Mouse (Mus musculus) G1E (cell line): Measurements from ENCODE around the gene Mterf1a. TPM values are rescaled to one million over a fixed set of nuclear protein-coding genes. Genes with fewer than 3 reads are reported as not detected.

ENCODE experiments used
- ATAC-seq: 2 replicates; pipeline ENCODE4 v1.8.0; 2016; ENCODE audit warnings: mild to moderate bottlenecking; ENCODE audit not compliant: insufficient number of reproducible peaks, poor library complexity, low FRiP score, severe bottlenecking; ENCODE audit errors: extremely low read depth
- DNase-seq: peaks from one replicate; pipeline ENCODE4 v3.0.0; 2012; ENCODE audit warnings: low spot score
- H3K27me3 ChIP-seq: 2 replicates; pipeline ENCODE4 v1.6.1; 2012; ENCODE audit warnings: mild to moderate bottlenecking, low read length, inconsistent platforms; ENCODE audit not compliant: insufficient read depth
- H3K36me3 ChIP-seq: replicated peaks from 2 replicates; pipeline ENCODE3; 2012; ENCODE audit warnings: mild to moderate bottlenecking, inconsistent platforms
- H3K4me1 ChIP-seq: 2 replicates; pipeline ENCODE4 v1.6.1; 2012; ENCODE audit warnings: low read depth, low read length, inconsistent platforms, mixed read lengths; ENCODE audit not compliant: insufficient read depth
- H3K4me3 ChIP-seq: 2 replicates; pipeline ENCODE4 v1.5.1; 2012; ENCODE audit warnings: low read depth, mild to moderate bottlenecking, inconsistent platforms, low read length, moderate library complexity, mixed read lengths
- H3K9me3 ChIP-seq: replicated peaks from 2 replicates; pipeline ENCODE4 v1.6.1; 2012; ENCODE audit warnings: inconsistent platforms
- CTCF ChIP-seq: IDR thresholded peaks from 2 replicates; pipeline ENCODE4 v1.5.1; 2012; ENCODE audit warnings: low read depth, low read length, inconsistent platforms, mixed read lengths
- GATA1 ChIP-seq: IDR thresholded peaks from 2 replicates; pipeline ENCODE4 v1.6.1; 2012; ENCODE audit warnings: borderline replicate concordance, low read length, inconsistent platforms, mixed read lengths
- GATA2 ChIP-seq: IDR thresholded peaks from 2 replicates; pipeline ENCODE4 v1.6.1; 2012; ENCODE audit warnings: low read depth, low read length, inconsistent platforms, borderline replicate concordance
- POLR2AphosphoS5 ChIP-seq: IDR thresholded peaks from 2 replicates; pipeline ENCODE4 v1.6.1; 2012; ENCODE audit warnings: low read depth, low read length, inconsistent platforms; ENCODE audit not compliant: insufficient replicate concordance
- TAL1 ChIP-seq: conservative IDR thresholded peaks from 2 replicates; pipeline ENCODE4 v1.6.1; 2012; ENCODE audit warnings: low read depth, low read length, inconsistent platforms, mixed read lengths
- polyA plus RNA-seq: library from polyadenylated mRNA; stranded (reverse); fragments of >175 nt; gene quantifications from 2 replicates; pipeline ENCODE4 v1.2.3, GENCODE M21; 2012
- total RNA-seq, 2 experiments: library from RNA; stranded (forward) in 1 of 2; stranded (reverse) in 1 of 2; fragments of 200-1000 nt in 1 of 2; fragments of >200 nt in 1 of 2; fragmentation: Nextera tagmentation in 1 of 2; gene quantifications; 2 replicates each; pipeline ENCODE4 v1.2.3; 2014 to 2017

Mterf1a gene
- total and polyA plus RNA-seq, 3 experiments, result 0.92 to 42.3 (median 18.8) TPM

DNA sequence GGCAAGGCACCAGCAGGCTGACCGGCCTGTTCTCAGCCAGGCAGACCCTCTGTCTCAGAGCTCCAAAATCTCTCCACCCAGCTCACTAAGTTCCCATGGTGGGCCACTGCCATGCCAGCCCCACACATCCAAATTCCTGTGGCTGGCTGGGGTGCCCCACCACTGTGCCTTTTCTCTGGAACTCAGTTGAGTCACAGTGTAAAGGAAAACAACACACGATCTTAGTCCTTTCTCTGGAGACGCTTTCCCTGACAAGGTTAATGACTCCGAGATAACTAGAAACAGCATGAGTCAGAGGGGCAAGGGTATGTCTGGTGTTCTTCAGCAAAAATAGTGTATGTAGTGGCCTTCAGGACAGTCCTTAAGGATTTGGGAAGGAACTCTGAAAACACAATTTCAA is 23.6 kb downstream of the Mterf1a start:
- TF ChIP-seq TAL1, result no peak
- Histone ChIP-seq H3K4me3 (no peak overlapping the region), H3K4me1 (no peaks in the 10 kb centered on the region), H3K27me3 (peaks cover 7% of the 10 kb centered on the region), H3K9me3 (no peaks in the 10 kb centered on the region), H3K36me3 (no peaks in the 10 kb centered on the region)
- DNase-seq (no peak), ATAC-seq (no peak)

DNA sequence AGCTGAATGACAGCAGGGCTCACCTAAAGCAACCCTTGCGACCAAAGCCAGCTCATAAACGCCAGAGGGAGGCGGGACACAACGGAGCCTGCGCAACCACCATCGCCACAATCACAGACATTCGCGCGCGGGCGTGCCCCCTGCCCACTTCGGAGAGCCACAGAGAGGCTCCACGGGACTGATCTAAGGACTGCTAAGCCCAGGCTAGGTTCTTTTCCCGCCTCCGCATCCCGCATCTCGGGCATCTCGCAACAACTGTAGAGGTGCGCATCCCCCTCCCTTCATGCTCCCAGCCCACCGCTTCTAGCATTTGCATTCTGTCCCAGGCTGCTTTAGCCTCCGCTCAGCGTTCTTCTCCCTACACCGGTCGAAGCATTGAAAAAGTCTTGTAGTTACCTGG is 48.7 kb downstream of the Mterf1a start, which contains the start of gene Lrrd1:
TSS of gene Lrrd1 (plus strand) at position 148 of the 400 bp plus-strand sequence.
- Histone ChIP-seq H3K36me3 (peaks cover 31% of the 10 kb centered on the region), H3K4me3 (no peak within 1 kb of the TSS), H3K27me3 (peaks cover 4% of the 10 kb centered on the region; the same call in 1 of the 2 replicates), H3K9me3 (no peaks in the 10 kb centered on the region), H3K4me1 (no peaks in the 10 kb centered on the region)
- TF ChIP-seq GATA1 (no peak), TAL1 (no peak), GATA2 (no peak), POLR2AphosphoS5 (no peak), CTCF (no peak)
- DNase-seq (no peak), ATAC-seq (no peak)

Other genes starting within 250 kb of the Mterf1a start
- gene Tmbim7, start 242.8 kb downstream of the Mterf1a start, total RNA-seq (2014; fragmentation: Nextera tagmentation), result not detected in 2 replicates
- not detected in 2 replicates for gene Tmbim7, start 242.8 kb downstream of the Mterf1a start, total RNA-seq (2017)
- gene Tmbim7, start 242.8 kb downstream of the Mterf1a start, polyA plus RNA-seq, result not detected in 2 replicates
- 202 and 212 TPM in 2 replicates for gene Gatad1, start 236.7 kb downstream of the Mterf1a start, total RNA-seq (2014; fragmentation: Nextera tagmentation)
- 202 and 227 TPM in 2 replicates for gene Gatad1, start 236.7 kb downstream of the Mterf1a start, total RNA-seq (2017)
- 60.2 and 81.6 TPM in 2 replicates for gene Gatad1, start 236.7 kb downstream of the Mterf1a start, polyA plus RNA-seq
- 38.2 and 44.5 TPM in 2 replicates for gene Ankib1, start 91.0 kb downstream of the Mterf1a start, total RNA-seq (2014; fragmentation: Nextera tagmentation)
- gene Ankib1, start 91.0 kb downstream of the Mterf1a start, total RNA-seq (2017), result 38.2 and 42.2 TPM in 2 replicates
- gene Ankib1, start 91.0 kb downstream of the Mterf1a start, polyA plus RNA-seq, result 12.0 and 12.6 TPM in 2 replicates
- gene Krit1, start 90.7 kb downstream of the Mterf1a start, total RNA-seq (2014; fragmentation: Nextera tagmentation), result 156 and 166 TPM in 2 replicates
- 92.7 and 94.1 TPM in 2 replicates for gene Krit1, start 90.7 kb downstream of the Mterf1a start, total RNA-seq (2017)
- gene Krit1, start 90.7 kb downstream of the Mterf1a start, polyA plus RNA-seq, result 8.2 and 8.4 TPM in 2 replicates
- not detected in 2 replicates for gene Lrrd1, start 48.8 kb downstream of the Mterf1a start, total RNA-seq (2014; fragmentation: Nextera tagmentation)
- 0.17 and 0.22 TPM in 2 replicates for gene Lrrd1, start 48.8 kb downstream of the Mterf1a start, total RNA-seq (2017)
- gene Lrrd1, start 48.8 kb downstream of the Mterf1a start, polyA plus RNA-seq, result 0.02 TPM in 1 of 2 replicates, not detected in the other
- 119 and 142 TPM in 2 replicates for gene Akap9, start 34.1 kb upstream of the Mterf1a start, total RNA-seq (2014; fragmentation: Nextera tagmentation)
- gene Akap9, start 34.1 kb upstream of the Mterf1a start, total RNA-seq (2017), result 48.3 and 58.1 TPM in 2 replicates
- 31.2 and 34.4 TPM in 2 replicates for gene Akap9, start 34.1 kb upstream of the Mterf1a start, polyA plus RNA-seq
- gene Cyp51, start 210.8 kb upstream of the Mterf1a start, total RNA-seq (2014; fragmentation: Nextera tagmentation), result 30.7 and 41.2 TPM in 2 replicates
- gene Cyp51, start 210.8 kb upstream of the Mterf1a start, total RNA-seq (2017), result 93.6 and 94.4 TPM in 2 replicates
- gene Cyp51, start 210.8 kb upstream of the Mterf1a start, polyA plus RNA-seq, result 43.4 and 51.6 TPM in 2 replicates